Mouse (Mus musculus) mouse trophoblast stem cell (cell line): ENCODE data around the gene Gm13040.
"Not testable (repeated sequence)": the region's sequence is repeated elsewhere in the genome, so short reads cannot be mapped to it uniquely, and the experiment has no call there.

Experiments
- in situ Hi-C, 2 experiments: fragments of 300-500 bp; cut with MseI, MboI; formaldehyde crosslinking; loops; 2 replicates in 1 of 2; 3 replicates in 1 of 2; pipeline ENCODE4 v1.15.1; 2025

The Gm13040 gene

DNA sequence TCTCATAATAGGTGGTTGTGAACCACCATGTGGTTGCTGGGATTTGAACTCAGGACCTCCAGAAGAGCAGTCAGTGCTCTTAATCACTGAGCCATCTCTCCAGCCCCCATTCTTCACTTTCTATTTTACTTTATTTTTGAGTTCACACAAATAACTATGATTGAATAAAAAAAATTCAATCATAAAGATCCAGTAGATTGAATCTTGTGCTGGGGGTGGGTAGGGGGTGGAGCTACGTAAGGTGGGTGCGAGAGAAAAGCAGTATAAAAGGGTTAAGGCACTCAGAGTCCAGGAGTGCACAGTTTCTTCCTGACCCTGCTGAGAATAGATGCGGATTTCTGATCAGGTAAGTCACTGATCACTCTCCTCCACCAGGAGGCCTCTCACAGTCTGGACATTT lies at the start of gene Gm13040:
Gene Gm13040, plus strand, starts transcription at position 301 of the 400 bp plus-strand sequence.
- in situ Hi-C loops: not testable (repeated sequence)

DNA sequence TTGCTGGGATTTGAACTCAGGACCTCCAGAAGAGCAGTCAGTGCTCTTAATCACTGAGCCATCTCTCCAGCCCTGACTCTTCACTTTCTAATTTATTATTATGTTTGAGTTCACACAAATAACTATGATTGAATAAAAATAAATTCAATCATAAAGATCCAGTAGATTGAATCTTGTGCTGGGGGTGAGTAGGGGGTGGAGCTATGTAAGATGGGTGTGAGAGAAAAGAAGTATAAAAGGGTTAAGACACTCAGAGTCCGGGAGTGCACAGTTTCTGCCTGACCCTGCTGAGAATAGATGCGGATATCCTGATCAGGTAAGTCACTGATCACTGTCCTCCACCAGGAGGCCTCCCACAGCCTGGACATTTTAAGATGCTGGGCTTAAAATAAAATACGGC lies 24.7 kb upstream of the Gm13040 start, which contains the start of gene Gm13043:
Gene Gm13043, plus strand, starts transcription at position 301 of the 400 bp plus-strand sequence.
- in situ Hi-C loops: no loop called here

GRCm38 (mm10) chr4:143551400-143551799 lies 15.6 kb downstream of the Gm13040 start, which contains the start of the genes BC080695 and Gm13057:
Gene BC080695, plus strand, starts transcription at chr4:143551700.
Gene Gm13057, plus strand, starts transcription at chr4:143551709.
- in situ Hi-C loops: not testable (repeated sequence)
